Mouse (Mus musculus): Measurements from ENCODE around the gene Heg1. TPM values are rescaled to one million over a fixed set of nuclear protein-coding genes. Genes with fewer than 3 reads are reported as not detected.

Gene Heg1
- polyA plus RNA-seq (2014; fragmentation: Nextera tagmentation; extraction: Ambion mirVana), result 39.5 and 40.7 TPM in 2 replicates

DNA sequence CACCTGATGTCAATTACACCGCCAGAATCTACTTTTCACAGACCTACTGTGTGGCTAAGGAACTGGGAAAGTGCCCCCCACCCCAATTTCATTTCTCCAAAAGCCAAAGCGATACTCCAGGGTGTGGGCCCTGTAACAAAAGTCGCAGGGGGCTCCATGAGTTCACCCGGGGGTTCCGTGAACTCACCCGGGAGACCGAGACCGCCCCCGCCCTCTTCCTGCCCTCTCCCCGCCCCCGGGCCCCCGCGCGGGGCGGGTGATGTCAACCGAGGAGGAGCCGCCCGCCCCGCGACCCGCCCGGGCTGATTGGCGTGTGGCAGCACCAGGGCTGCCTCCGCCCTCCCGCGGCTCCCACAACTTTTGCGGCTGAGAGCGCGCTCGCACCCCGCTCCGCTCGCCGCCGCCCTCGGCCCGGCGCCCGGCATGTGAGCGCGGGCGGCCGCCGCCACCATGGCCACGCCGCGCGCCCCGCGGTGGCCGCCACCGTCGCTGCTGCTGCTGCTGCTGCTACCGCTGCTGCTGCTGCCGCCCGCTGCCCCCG lies at the start of gene Heg1:
Heg1 (plus strand) TSS at position 209 of the 541 bp plus-strand sequence.
- ATAC-seq (ENCODE audit: low FRiP score) (peak; percentile 80), DNase-seq (ENCODE audit: low spot score, missing footprints) (peak; percentile 96)
- Histone ChIP-seq H3K9ac (ENCODE audit: low read length) (peak within 1 kb of the TSS; percentile 99), H3K27me3 (ENCODE audit: control insufficient read depth, insufficient read depth, low read length) (no peaks in the 10 kb centered on the region), H3K36me3 (ENCODE audit: control insufficient read depth, insufficient read depth, low read length) (no peaks in the 10 kb centered on the region; the same call in 1 of the 2 replicates), H3K4me2 (peak within 1 kb of the TSS; percentile 82), H3K27ac (ENCODE audit: low read depth, low read length) (peak within 1 kb of the TSS; percentile 82), H3K4me1 (ENCODE audit: control insufficient read depth, insufficient read depth, low read length) (peaks cover 36% of the 10 kb centered on the region), H3K4me3 (ENCODE audit: low read depth, low read length) (peak within 1 kb of the TSS; percentile 96), H3K9me3 (ENCODE audit: control insufficient read depth, low read length) (no peaks in the 10 kb centered on the region)
- under 1% methylated on average over 30 of the region's 57 CpGs for WGBS

DNA sequence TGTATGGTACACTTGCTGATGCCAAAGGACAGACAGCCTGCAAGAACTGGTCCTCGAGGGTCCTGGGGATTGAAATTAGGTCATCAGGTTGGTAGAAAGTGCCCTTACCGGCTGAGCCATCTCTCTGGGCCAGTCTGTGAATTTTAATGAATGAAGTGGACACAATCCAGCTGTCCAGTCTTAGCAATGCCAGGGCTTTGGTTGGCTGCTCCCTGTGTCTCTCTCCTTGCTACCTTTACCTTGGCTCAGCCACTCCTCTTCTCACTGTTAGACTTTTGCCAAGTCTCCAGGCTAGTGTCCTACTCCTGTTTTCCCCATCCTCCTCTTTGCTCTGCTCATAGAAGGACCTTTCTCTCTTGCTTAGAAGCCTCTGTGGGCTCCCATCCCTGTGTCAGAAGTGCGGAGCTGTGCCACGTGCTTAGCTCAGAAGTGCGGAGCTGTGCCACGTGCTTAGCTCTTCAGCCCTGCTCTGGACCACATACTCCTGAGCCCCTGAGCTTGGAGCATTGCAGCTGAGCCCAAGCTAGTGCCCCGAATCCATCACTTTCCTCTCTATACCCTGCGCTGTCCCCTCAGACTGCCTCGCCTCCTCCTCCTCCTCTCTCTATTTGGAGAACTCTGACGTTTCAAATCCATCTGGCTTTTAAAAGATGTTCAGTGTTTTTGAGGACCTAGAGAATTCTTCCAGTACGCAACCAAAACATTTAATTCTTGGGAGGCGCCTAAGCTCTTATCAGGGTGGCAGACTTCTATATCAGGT lies 48.2 kb upstream of the Heg1 start:
- Histone ChIP-seq H3K9ac (ENCODE audit: low read length) (no peak overlapping the region), H3K4me3 (ENCODE audit: low read depth, low read length) (no peak overlapping the region), H3K27ac (ENCODE audit: low read depth, low read length) (no peak overlapping the region), H3K27me3 (ENCODE audit: control insufficient read depth, insufficient read depth, low read length) (no peaks in the 10 kb centered on the region), H3K9me3 (ENCODE audit: control insufficient read depth, low read length) (no peaks in the 10 kb centered on the region), H3K36me3 (ENCODE audit: control insufficient read depth, insufficient read depth, low read length) (no peaks in the 10 kb centered on the region), H3K4me1 (ENCODE audit: control insufficient read depth, insufficient read depth, low read length) (no peaks in the 10 kb centered on the region), H3K4me2 (no peak overlapping the region)
- DNase-seq (ENCODE audit: low spot score, missing footprints) (no peak), ATAC-seq (ENCODE audit: low FRiP score) (no peak)
- WGBS, result 86% methylated on average over 12 of the region's 12 CpGs

DNA sequence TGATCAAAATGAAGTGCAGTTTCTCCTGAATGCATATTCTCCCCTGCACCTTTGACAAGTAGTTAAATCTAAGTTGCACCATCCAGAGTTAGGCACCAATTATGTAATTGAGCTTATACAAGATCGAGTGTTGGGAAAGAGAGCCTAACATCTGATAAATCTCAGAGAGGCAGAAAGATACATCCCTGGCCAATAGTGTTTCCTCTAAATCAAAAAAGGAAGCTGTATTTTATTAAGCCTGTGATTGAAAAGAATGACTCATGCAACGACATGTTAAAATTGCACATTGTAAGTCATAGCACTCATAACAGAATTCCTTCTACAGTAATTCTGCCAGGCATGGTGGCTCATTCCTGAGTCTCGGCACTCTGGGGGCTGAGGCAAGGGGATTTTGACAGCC lies 42.4 kb upstream of the Heg1 start:
- Histone ChIP-seq H3K9ac (ENCODE audit: low read length) (no peak overlapping the region), H3K27me3 (ENCODE audit: control insufficient read depth, insufficient read depth, low read length) (no peaks in the 10 kb centered on the region), H3K4me3 (ENCODE audit: low read depth, low read length) (no peak overlapping the region), H3K9me3 (ENCODE audit: control insufficient read depth, low read length) (no peaks in the 10 kb centered on the region), H3K4me1 (ENCODE audit: control insufficient read depth, insufficient read depth, low read length) (no peaks in the 10 kb centered on the region), H3K27ac (ENCODE audit: low read depth, low read length) (no peak overlapping the region), H3K36me3 (ENCODE audit: control insufficient read depth, insufficient read depth, low read length) (no peaks in the 10 kb centered on the region), H3K4me2 (no peak overlapping the region)
- no peak for ATAC-seq (ENCODE audit: low FRiP score)
- WGBS, result 84% methylated on average over 3 of the region's 3 CpGs
- DNase-seq (ENCODE audit: low spot score, missing footprints), result no peak

DNA sequence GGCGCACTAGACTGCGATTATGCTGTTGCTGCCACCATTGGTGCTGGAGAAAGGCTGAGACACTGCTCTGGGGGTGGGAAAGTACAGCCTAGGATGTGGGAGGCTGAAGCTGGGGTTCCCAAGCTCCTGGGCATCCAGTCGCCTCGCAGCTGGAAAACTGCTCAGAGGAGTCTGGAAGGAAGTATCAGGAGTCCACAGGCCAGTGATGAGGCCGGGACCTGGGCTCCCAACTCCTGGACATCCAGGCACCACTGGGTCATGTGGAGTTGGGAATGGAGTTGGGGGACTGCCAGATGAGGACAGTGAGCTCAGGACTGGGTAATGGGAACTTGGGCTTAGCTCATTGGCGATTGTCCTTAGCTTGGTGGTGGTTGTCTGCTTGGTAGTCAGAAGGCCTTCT lies 31.1 kb upstream of the Heg1 start:
- Histone ChIP-seq H3K4me2 (no peak overlapping the region), H3K9me3 (ENCODE audit: control insufficient read depth, low read length) (no peaks in the 10 kb centered on the region; the same call in 1 of the 2 replicates), H3K27me3 (ENCODE audit: control insufficient read depth, insufficient read depth, low read length) (no peaks in the 10 kb centered on the region), H3K4me3 (ENCODE audit: low read depth, low read length) (no peak overlapping the region), H3K27ac (ENCODE audit: low read depth, low read length) (no peak overlapping the region), H3K4me1 (ENCODE audit: control insufficient read depth, insufficient read depth, low read length) (no peaks in the 10 kb centered on the region), H3K36me3 (ENCODE audit: control insufficient read depth, insufficient read depth, low read length) (no peaks in the 10 kb centered on the region), H3K9ac (ENCODE audit: low read length) (no peak overlapping the region)
- 88% methylated on average over 6 of the region's 6 CpGs for WGBS
- peak; percentile 39 for DNase-seq (ENCODE audit: low spot score, missing footprints)
- ATAC-seq (ENCODE audit: low FRiP score), result no peak

DNA sequence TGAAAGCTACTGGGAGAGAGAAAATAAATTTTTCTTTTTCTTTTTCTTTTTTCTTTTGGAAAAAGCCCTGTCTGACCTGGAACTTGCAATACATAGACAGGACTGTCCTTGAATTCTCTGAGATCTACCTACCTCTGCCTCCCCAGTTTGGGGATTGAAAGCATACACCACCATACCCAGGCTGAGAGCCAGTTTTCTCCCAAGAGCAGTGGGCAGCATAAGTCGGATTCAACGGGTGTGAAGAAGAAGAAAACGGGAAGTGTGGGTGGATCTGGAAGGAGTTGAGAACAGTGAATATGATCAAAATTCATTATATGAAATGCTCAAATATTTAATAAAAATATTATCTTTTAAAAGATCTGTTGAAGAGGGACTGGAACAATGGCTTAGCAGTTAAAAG lies 28.7 kb upstream of the Heg1 start:
- no peak overlapping the region for H3K27ac ChIP-seq (ENCODE audit: low read depth, low read length)
- ATAC-seq (ENCODE audit: low FRiP score) (no peak), DNase-seq (ENCODE audit: low spot score, missing footprints) (no peak)
- H3K4me1 ChIP-seq (ENCODE audit: control insufficient read depth, insufficient read depth, low read length), result no peaks in the 10 kb centered on the region
- H3K27me3 ChIP-seq (ENCODE audit: control insufficient read depth, insufficient read depth, low read length), result no peaks in the 10 kb centered on the region
- H3K9ac ChIP-seq (ENCODE audit: low read length), result no peak overlapping the region
- H3K4me2 ChIP-seq, result no peak overlapping the region
- 92% methylated on average over 3 of the region's 3 CpGs for WGBS
- no peaks in the 10 kb centered on the region for H3K9me3 ChIP-seq (ENCODE audit: control insufficient read depth, low read length)
- no peak overlapping the region for H3K4me3 ChIP-seq (ENCODE audit: low read depth, low read length)
- no peaks in the 10 kb centered on the region for H3K36me3 ChIP-seq (ENCODE audit: control insufficient read depth, insufficient read depth, low read length)

DNA sequence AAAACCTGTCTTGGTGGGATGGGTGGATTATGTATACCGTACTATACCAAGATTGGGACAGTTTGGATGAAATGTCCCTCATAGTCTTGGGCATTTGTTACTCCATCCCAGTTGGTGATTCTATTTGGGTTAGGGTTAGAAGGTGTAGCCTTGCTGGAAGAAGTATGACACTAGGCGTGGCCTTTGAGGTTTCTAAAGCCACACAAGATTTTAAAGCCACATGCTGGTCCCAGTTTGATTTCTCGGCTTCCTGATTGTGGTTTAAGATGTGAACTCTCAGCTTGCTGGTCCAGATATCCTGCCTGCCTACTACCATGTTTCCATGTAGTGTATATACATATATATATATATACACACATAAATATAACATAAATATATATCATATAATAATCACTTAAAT lies 27.0 kb upstream of the Heg1 start:
- H3K27me3 ChIP-seq (ENCODE audit: control insufficient read depth, insufficient read depth, low read length), result no peaks in the 10 kb centered on the region
- 90% methylated on average over 3 of the region's 3 CpGs for WGBS
- no peaks in the 10 kb centered on the region for H3K4me1 ChIP-seq (ENCODE audit: control insufficient read depth, insufficient read depth, low read length)
- no peaks in the 10 kb centered on the region for H3K9me3 ChIP-seq (ENCODE audit: control insufficient read depth, low read length)
- no peak overlapping the region for H3K9ac ChIP-seq (ENCODE audit: low read length)
- DNase-seq (ENCODE audit: low spot score, missing footprints) (no peak), ATAC-seq (ENCODE audit: low FRiP score) (no peak)
- H3K4me2 ChIP-seq, result no peak overlapping the region
- no peak overlapping the region for H3K4me3 ChIP-seq (ENCODE audit: low read depth, low read length)
- H3K27ac ChIP-seq (ENCODE audit: low read depth, low read length), result no peak overlapping the region
- H3K36me3 ChIP-seq (ENCODE audit: control insufficient read depth, insufficient read depth, low read length), result no peaks in the 10 kb centered on the region

DNA sequence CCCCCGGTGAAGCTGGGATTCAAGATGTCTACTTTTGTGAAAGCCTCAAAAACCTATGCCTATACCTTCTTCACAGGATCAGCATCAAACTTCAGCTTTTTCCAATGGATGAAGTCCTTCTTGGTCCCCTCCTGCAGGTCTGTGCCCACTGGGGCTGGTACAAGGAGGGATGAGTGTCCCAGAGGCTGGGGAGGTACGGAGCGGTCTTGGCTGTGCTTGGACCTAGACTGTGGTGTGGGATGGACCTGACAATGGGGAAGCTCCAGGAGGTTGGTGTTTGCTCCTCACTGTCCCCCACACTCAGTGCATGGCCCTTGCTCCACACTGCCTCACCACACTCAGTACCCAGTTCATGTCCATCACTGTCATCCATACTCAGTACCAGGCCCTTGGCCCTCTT lies 26.0 kb upstream of the Heg1 start:
- Histone ChIP-seq H3K4me1 (ENCODE audit: control insufficient read depth, insufficient read depth, low read length) (no peaks in the 10 kb centered on the region), H3K9ac (ENCODE audit: low read length) (no peak overlapping the region), H3K27ac (ENCODE audit: low read depth, low read length) (no peak overlapping the region), H3K4me2 (no peak overlapping the region), H3K36me3 (ENCODE audit: control insufficient read depth, insufficient read depth, low read length) (no peaks in the 10 kb centered on the region), H3K9me3 (ENCODE audit: control insufficient read depth, low read length) (no peaks in the 10 kb centered on the region), H3K4me3 (ENCODE audit: low read depth, low read length) (no peak overlapping the region), H3K27me3 (ENCODE audit: control insufficient read depth, insufficient read depth, low read length) (no peaks in the 10 kb centered on the region)
- 99% methylated on average over 3 of the region's 3 CpGs for WGBS
- no peak for ATAC-seq (ENCODE audit: low FRiP score)
- DNase-seq (ENCODE audit: low spot score, missing footprints), result no peak

DNA sequence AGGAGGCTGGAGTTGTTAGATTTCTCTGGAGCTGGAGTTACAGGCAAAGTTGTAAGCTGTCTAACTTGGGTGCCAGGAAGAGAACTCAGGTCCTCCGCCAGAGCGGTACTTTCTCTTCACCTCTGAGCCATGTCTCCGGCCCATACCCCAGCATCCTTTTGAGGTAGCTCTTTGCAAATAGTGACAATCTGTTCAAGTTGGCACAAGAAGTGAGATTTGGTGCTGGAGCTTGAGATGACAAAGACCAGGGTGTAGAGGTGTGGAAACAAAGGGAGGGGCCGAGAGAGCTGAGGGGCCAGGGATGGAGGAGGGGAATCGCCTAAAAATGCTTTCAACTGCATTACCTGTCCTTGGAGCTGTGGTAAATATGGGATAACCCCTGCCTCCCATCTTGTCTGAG lies 24.6 kb upstream of the Heg1 start:
- no peaks in the 10 kb centered on the region for H3K36me3 ChIP-seq (ENCODE audit: control insufficient read depth, insufficient read depth, low read length)
- 91% methylated on average over 5 of the region's 5 CpGs for WGBS
- no peak overlapping the region for H3K9ac ChIP-seq (ENCODE audit: low read length)
- H3K4me2 ChIP-seq, result no peak overlapping the region
- no peak overlapping the region for H3K4me3 ChIP-seq (ENCODE audit: low read depth, low read length)
- H3K27ac ChIP-seq (ENCODE audit: low read depth, low read length), result no peak overlapping the region
- H3K9me3 ChIP-seq (ENCODE audit: control insufficient read depth, low read length), result no peaks in the 10 kb centered on the region
- ATAC-seq (ENCODE audit: low FRiP score) (no peak), DNase-seq (ENCODE audit: low spot score, missing footprints) (no peak)
- H3K4me1 ChIP-seq (ENCODE audit: control insufficient read depth, insufficient read depth, low read length), result no peaks in the 10 kb centered on the region
- no peaks in the 10 kb centered on the region for H3K27me3 ChIP-seq (ENCODE audit: control insufficient read depth, insufficient read depth, low read length)

DNA sequence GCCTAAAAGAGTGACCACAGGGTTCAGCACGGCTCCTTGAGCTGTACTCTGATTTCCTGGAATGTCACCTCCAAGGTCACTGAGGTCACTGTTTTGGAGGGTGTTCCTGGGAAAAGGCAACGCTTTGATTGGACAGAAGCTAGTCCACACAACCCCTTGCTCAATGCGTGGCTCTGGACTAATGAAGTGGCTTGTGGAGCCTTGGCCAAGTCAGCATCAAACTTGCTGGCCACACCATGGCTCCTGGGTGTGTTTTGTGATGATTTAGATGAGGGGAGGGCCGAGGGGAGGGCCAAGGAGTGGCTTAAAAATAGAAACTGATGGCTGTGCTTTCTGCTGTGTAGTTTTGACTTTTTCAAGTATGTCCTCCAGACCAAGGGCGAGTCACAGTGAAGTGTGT lies 24.0 kb upstream of the Heg1 start:
- no peak for ATAC-seq (ENCODE audit: low FRiP score)
- Histone ChIP-seq H3K27ac (ENCODE audit: low read depth, low read length) (no peak overlapping the region), H3K27me3 (ENCODE audit: control insufficient read depth, insufficient read depth, low read length) (no peaks in the 10 kb centered on the region), H3K4me2 (no peak overlapping the region), H3K36me3 (ENCODE audit: control insufficient read depth, insufficient read depth, low read length) (no peaks in the 10 kb centered on the region), H3K4me3 (ENCODE audit: low read depth, low read length) (no peak overlapping the region), H3K4me1 (ENCODE audit: control insufficient read depth, insufficient read depth, low read length) (no peaks in the 10 kb centered on the region), H3K9me3 (ENCODE audit: control insufficient read depth, low read length) (no peaks in the 10 kb centered on the region), H3K9ac (ENCODE audit: low read length) (no peak overlapping the region)
- DNase-seq (ENCODE audit: low spot score, missing footprints), result no peak
- 71% methylated on average over 5 of the region's 5 CpGs for WGBS
